Comparison of ENCODE assay signal across 21 mouse cellular contexts in genomic region chr5:90677560-90677959, GRCm38 (mm10). TPM values are rescaled to one million over a fixed set of nuclear protein-coding genes. Genes with fewer than 3 reads are reported as not detected.
"Had no signal": no experiment of that assay in that cellular context is flagged by ENCODE, and none has a peak within 500 bp of the region (broad histone marks: within the 10 kb centered on the region; RNA-seq: fewer than 3 reads in every experiment).

No protein-coding gene starts in this region.

- DNase-seq: kidney, adult 18-20 months; kidney, adult 9 months; kidney, postnatal 14 days; kidney, postnatal 4 days; left cerebral cortex, postnatal 4 days; liver, postnatal 0 days; lung, postnatal 10 days; right cerebral cortex, adult 18-20 months; right cerebral cortex, postnatal 14 days; right cerebral cortex, postnatal 4 days; thymus, postnatal 25 days had no signal

- H3K27ac ChIP-seq: limb, embryonic 12.5 days; limb, embryonic 15.5 days; liver, embryonic 14.5 days; lung, embryonic 15.5 days; macrophage; midbrain, embryonic 13.5 days; neural tube, embryonic 12.5 days; neural tube, embryonic 15.5 days had no signal

- ATAC-seq: liver, postnatal 0 days; midbrain, embryonic 13.5 days had no signal

- H3K36me3 ChIP-seq: limb, embryonic 12.5 days; limb, embryonic 15.5 days; lung, embryonic 15.5 days; midbrain, embryonic 13.5 days; neural tube, embryonic 12.5 days; neural tube, embryonic 15.5 days had no signal

- H3K4me3 ChIP-seq: limb, embryonic 12.5 days; limb, embryonic 15.5 days; lung, embryonic 15.5 days; midbrain, embryonic 13.5 days; neural tube, embryonic 12.5 days; neural tube, embryonic 15.5 days had no signal

- H3K27me3 ChIP-seq: limb, embryonic 12.5 days; limb, embryonic 15.5 days; lung, embryonic 15.5 days; midbrain, embryonic 13.5 days; neural tube, embryonic 12.5 days; neural tube, embryonic 15.5 days had no signal

- H3K4me1 ChIP-seq: limb, embryonic 12.5 days; limb, embryonic 15.5 days; lung, embryonic 15.5 days; midbrain, embryonic 13.5 days; neural tube, embryonic 12.5 days; neural tube, embryonic 15.5 days had no signal

- H3K4me2 ChIP-seq: limb, embryonic 12.5 days; limb, embryonic 15.5 days; liver, embryonic 11.5 days; lung, embryonic 15.5 days; midbrain, embryonic 13.5 days; neural tube, embryonic 12.5 days; neural tube, embryonic 15.5 days had no signal

- H3K9ac ChIP-seq: limb, embryonic 12.5 days; limb, embryonic 15.5 days; liver, embryonic 14.5 days; liver, postnatal 0 days; lung, embryonic 15.5 days; midbrain, embryonic 13.5 days; neural tube, embryonic 12.5 days; neural tube, embryonic 15.5 days had no signal

- H3K9me3 ChIP-seq: limb, embryonic 12.5 days; limb, embryonic 15.5 days; lung, embryonic 15.5 days; midbrain, embryonic 13.5 days; neural tube, embryonic 12.5 days; neural tube, embryonic 15.5 days had no signal

RNA-seq across cellular contexts. Expression of gene Rassf6, which starts 37.1 kb away (rescaled TPM):
- total RNA-seq: megakaryocyte, adult 5-6 weeks had no signal
- polyA plus RNA-seq: macrophage had no signal
